Mouse (Mus musculus): ENCODE results near the gene Gpr150. TPM values are rescaled to one million over a fixed set of nuclear protein-coding genes. Genes with fewer than 3 reads are reported as not detected.

Gene Gpr150
- total RNA-seq, 2 experiments from 2014 or later: not detected

Other genes with a start within 250 kb of the Gpr150 start
- 10 to 100 TPM; 72.4 to 80.8 TPM for gene Glrx, start 217.1 kb downstream of the Gpr150 start, total RNA-seq (2021)
- 10 to 100 TPM; 27.1 to 29.5 TPM for gene Rhobtb3, start 113.1 kb downstream of the Gpr150 start, total RNA-seq (2021)
- under 1 TPM in 1 of 2 experiments, not detected in 1; 0.29 TPM for gene Spata9, start 89.8 kb downstream of the Gpr150 start, total RNA-seq (2021)
- gene Rfesd, start 38.3 kb downstream of the Gpr150 start, total RNA-seq (2021): 1 to 10 TPM; 8.1 to 9.3 TPM
- gene Arsk, start 41.7 kb upstream of the Gpr150 start, total RNA-seq (2021): 1 to 10 TPM; 2.8 to 3.1 TPM
- 10 to 100 TPM; 12.4 to 13.8 TPM for gene Ttc37, start 41.7 kb upstream of the Gpr150 start, total RNA-seq (2021)
- gene Fam81b, start 248.1 kb upstream of the Gpr150 start, total RNA-seq (2021): not detected

Measured in heart, postnatal 4 days (tissue).